Mouse (Mus musculus): ENCODE results near the gene Ifna16. TPM values are rescaled to one million over a fixed set of nuclear protein-coding genes. Genes with fewer than 3 reads are reported as not detected.

Gene Ifna16
- polyA plus RNA-seq, 1 experiment from 2014 or later, result not detected

GRCm38 (mm10) chr4:88697108-88697507 is 20.4 kb upstream of the Ifna16 start:
- H3K27ac ChIP-seq (replicated peaks), result no peak overlapping the region
- no peaks in the 10 kb centered on the region for H3K9me3 ChIP-seq
- WGBS, result 59% methylated on average over 6 of the region's 6 CpGs
- no peaks in the 10 kb centered on the region for H3K4me1 ChIP-seq
- H3K4me3 ChIP-seq, result no peak overlapping the region
- no peak overlapping the region for H3K9ac ChIP-seq
- peaks cover 12% of the 10 kb centered on the region; the same call in 1 of the 2 replicates for H3K27me3 ChIP-seq (replicated peaks)
- ATAC-seq (ENCODE audit: extremely low read depth, insufficient number of reproducible peaks, low FRiP score, low TSS enrichment), result no peak
- H3K36me3 ChIP-seq, result no peaks in the 10 kb centered on the region
- H3K4me2 ChIP-seq, result no peak overlapping the region

DNA sequence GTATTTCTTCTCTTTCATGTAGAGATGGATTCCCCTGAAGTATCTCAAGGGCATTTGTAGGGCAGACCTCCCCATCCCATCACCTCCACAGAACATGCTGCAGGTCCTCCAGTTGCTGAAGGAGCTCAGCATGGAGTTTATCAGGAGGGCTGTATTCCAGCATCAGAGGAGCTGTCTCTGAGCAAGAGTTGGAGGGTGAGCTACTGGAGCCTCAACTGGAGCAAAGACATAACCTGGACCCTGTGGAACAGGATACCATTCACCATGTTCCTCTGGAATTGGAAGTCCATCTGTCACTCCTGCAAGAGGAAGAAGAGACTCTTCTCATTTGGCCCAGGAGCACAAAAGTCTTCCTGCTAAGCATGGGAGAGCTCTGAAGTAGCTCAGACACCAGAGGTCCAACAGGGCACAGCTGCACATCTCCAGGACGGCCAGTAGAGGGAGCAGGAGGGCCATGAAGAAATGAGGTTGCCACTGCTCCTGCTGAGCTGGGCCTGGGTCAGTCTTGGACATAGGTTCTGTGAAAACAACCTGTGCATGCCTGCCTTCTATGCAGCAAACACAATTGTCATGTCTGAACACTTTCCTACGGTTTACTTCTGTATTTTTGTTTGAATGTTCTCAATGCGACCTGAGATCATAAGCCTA is 19.6 kb upstream of the Ifna16 start:
- H3K9ac ChIP-seq, result no peak overlapping the region
- H3K27ac ChIP-seq (replicated peaks), result no peak overlapping the region
- H3K27me3 ChIP-seq (replicated peaks), result peaks cover 14% of the 10 kb centered on the region; the same call in 1 of the 2 replicates
- no peak overlapping the region for H3K4me2 ChIP-seq
- no peak overlapping the region for H3K4me3 ChIP-seq
- H3K36me3 ChIP-seq, result no peaks in the 10 kb centered on the region
- H3K4me1 ChIP-seq, result no peaks in the 10 kb centered on the region
- no peak for ATAC-seq (ENCODE audit: extremely low read depth, insufficient number of reproducible peaks, low FRiP score, low TSS enrichment)
- WGBS, result 20% methylated on average over 3 of the region's 3 CpGs
- H3K9me3 ChIP-seq, result no peaks in the 10 kb centered on the region

GRCm38 (mm10) chr4:88693392-88693791 is 16.7 kb upstream of the Ifna16 start:
- Histone ChIP-seq H3K9ac (no peak overlapping the region), H3K36me3 (no peaks in the 10 kb centered on the region), H3K4me1 (no peaks in the 10 kb centered on the region), H3K4me2 (no peak overlapping the region), H3K27me3 (replicated peaks) (peaks cover 14% of the 10 kb centered on the region; the same call in 1 of the 2 replicates), H3K9me3 (no peaks in the 10 kb centered on the region), H3K4me3 (no peak overlapping the region), H3K27ac (replicated peaks) (no peak overlapping the region)
- ATAC-seq (ENCODE audit: extremely low read depth, insufficient number of reproducible peaks, low FRiP score, low TSS enrichment), result no peak
- WGBS, result 78% methylated on average over 2 of the region's 2 CpGs

GRCm38 (mm10) chr4:88692537-88692936 is 15.8 kb upstream of the Ifna16 start:
- H3K9me3 ChIP-seq, result no peaks in the 10 kb centered on the region
- H3K4me1 ChIP-seq, result no peaks in the 10 kb centered on the region
- peaks cover 14% of the 10 kb centered on the region; the same call in 1 of the 2 replicates for H3K27me3 ChIP-seq (replicated peaks)
- ATAC-seq (ENCODE audit: extremely low read depth, insufficient number of reproducible peaks, low FRiP score, low TSS enrichment), result no peak
- no peaks in the 10 kb centered on the region for H3K36me3 ChIP-seq
- no peak overlapping the region for H3K9ac ChIP-seq
- H3K4me3 ChIP-seq, result no peak overlapping the region
- H3K27ac ChIP-seq (replicated peaks), result no peak overlapping the region
- WGBS, result 46% methylated on average over 1 of the region's 1 CpGs
- H3K4me2 ChIP-seq, result no peak overlapping the region

DNA sequence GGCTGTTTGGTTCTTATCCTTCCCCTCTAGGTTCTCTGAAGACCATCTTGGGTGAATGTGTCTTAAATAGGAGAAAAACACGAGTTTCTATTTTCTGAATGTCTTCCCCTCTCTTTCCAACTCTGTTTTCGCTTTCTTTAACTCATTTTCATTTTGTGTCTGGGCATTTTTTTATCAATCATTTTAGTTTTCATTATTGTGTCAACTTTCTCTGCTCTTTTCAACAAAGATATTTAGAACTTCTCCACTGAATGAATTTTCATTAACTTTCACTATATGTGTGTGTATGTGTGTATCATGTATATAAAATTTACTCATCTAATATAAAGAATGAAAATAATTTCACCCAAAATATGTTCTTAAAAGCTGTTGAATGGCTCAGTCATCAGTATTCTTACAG is 14.5 kb upstream of the Ifna16 start, which contains the start of gene Ifnab:
Gene Ifnab (minus strand): TSS at position 101 of the 400 bp plus-strand sequence.
- Histone ChIP-seq H3K4me2 (no peak within 1 kb of the TSS), H3K27me3 (replicated peaks) (peaks cover 14% of the 10 kb centered on the region; the same call in 1 of the 2 replicates), H3K4me1 (no peaks in the 10 kb centered on the region), H3K27ac (replicated peaks) (no peak within 1 kb of the TSS), H3K9ac (no peak within 1 kb of the TSS), H3K9me3 (no peaks in the 10 kb centered on the region), H3K4me3 (no peak within 1 kb of the TSS), H3K36me3 (no peaks in the 10 kb centered on the region)
- ATAC-seq (ENCODE audit: extremely low read depth, insufficient number of reproducible peaks, low FRiP score, low TSS enrichment), result no peak
- WGBS, result 60% methylated on average over 2 of the region's 2 CpGs

- no peaks in the 10 kb centered on the region for H3K27me3 ChIP-seq (replicated peaks)
- H3K9me3 ChIP-seq, result no peaks in the 10 kb centered on the region
- H3K36me3 ChIP-seq, result no peaks in the 10 kb centered on the region
- H3K27ac ChIP-seq (replicated peaks), result no peak within 1 kb of the TSS
- ATAC-seq (ENCODE audit: extremely low read depth, insufficient number of reproducible peaks, low FRiP score, low TSS enrichment), result no peak
- no peak within 1 kb of the TSS for H3K4me3 ChIP-seq
- no peak within 1 kb of the TSS for H3K4me2 ChIP-seq
- no peak within 1 kb of the TSS for H3K9ac ChIP-seq
- 73% methylated on average over 1 of the region's 1 CpGs for WGBS
- no peaks in the 10 kb centered on the region for H3K4me1 ChIP-seq
These were observed 7.1 kb upstream of the Ifna16 start, which contains the start of gene Ifna2 for GRCm38 (mm10) chr4:88683812-88684211. TSS of gene Ifna2 (minus strand) at chr4:88683912.

DNA sequence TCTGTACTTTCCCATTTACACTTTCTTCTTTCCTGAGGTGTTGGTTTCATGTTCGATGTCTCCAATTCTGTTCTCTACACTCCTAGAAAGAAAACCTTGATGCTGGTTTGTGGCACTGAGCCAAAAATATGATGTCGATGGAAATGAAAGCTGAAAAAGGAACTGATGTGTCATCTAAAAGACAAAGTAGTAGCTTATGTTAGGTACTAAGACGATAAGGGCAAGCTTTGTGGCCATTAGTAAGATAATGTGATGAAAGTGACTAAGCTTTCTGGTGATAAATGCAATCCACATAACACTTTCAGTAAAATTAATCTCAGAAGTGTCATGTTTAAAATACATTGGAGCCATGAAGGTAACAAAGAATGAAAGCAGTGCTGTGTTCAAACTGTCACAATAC is 4.6 kb upstream of the Ifna16 start:
- no peak overlapping the region for H3K27ac ChIP-seq (replicated peaks)
- no peaks in the 10 kb centered on the region for H3K36me3 ChIP-seq
- no peak for ATAC-seq (ENCODE audit: extremely low read depth, insufficient number of reproducible peaks, low FRiP score, low TSS enrichment)
- WGBS, result 44% methylated on average over 3 of the region's 3 CpGs
- H3K4me1 ChIP-seq, result no peaks in the 10 kb centered on the region
- H3K27me3 ChIP-seq (replicated peaks), result no peaks in the 10 kb centered on the region
- H3K4me2 ChIP-seq, result no peak overlapping the region
- no peaks in the 10 kb centered on the region for H3K9me3 ChIP-seq
- no peak overlapping the region for H3K9ac ChIP-seq
- H3K4me3 ChIP-seq, result no peak overlapping the region

GRCm38 (mm10) chr4:88680362-88680761 is 3.6 kb upstream of the Ifna16 start:
- 35% methylated on average over 8 of the region's 8 CpGs for WGBS
- H3K4me2 ChIP-seq, result no peak overlapping the region

GRCm38 (mm10) chr4:88655461-88655860 is 21.3 kb downstream of the Ifna16 start:
- H3K27ac ChIP-seq (replicated peaks), result no peak overlapping the region
- 0 out of 2 replicates have a peak, but pooled peaks cover 5% of the 10 kb centered on the region for H3K9me3 ChIP-seq
- no peaks in the 10 kb centered on the region for H3K4me1 ChIP-seq
- H3K4me3 ChIP-seq, result no peak overlapping the region
- no peak overlapping the region for H3K4me2 ChIP-seq
- ATAC-seq (ENCODE audit: extremely low read depth, insufficient number of reproducible peaks, low FRiP score, low TSS enrichment), result no peak
- no peaks in the 10 kb centered on the region for H3K36me3 ChIP-seq
- H3K9ac ChIP-seq, result no peak overlapping the region
- WGBS, result 35% methylated on average over 1 of the region's 1 CpGs
- H3K27me3 ChIP-seq (replicated peaks), result no peaks in the 10 kb centered on the region

More at GRCm38 (mm10) chr4:88680362-88680761, 3.6 kb upstream of the Ifna16 start:
- ATAC-seq (ENCODE audit: extremely low read depth, insufficient number of reproducible peaks, low FRiP score, low TSS enrichment), result no peak
- H3K9ac ChIP-seq, result no peak overlapping the region
- H3K4me1 ChIP-seq, result no peaks in the 10 kb centered on the region
- H3K36me3 ChIP-seq, result no peaks in the 10 kb centered on the region
- H3K27ac ChIP-seq (replicated peaks), result no peak overlapping the region
- H3K27me3 ChIP-seq (replicated peaks), result no peaks in the 10 kb centered on the region
- no peaks in the 10 kb centered on the region for H3K9me3 ChIP-seq
- H3K4me3 ChIP-seq, result no peak overlapping the region

- no peaks in the 10 kb centered on the region for H3K27me3 ChIP-seq (replicated peaks)
- no peak overlapping the region for H3K27ac ChIP-seq (replicated peaks)
- H3K9me3 ChIP-seq, result 0 out of 2 replicates have a peak, but pooled peaks cover 5% of the 10 kb centered on the region
- no peak overlapping the region for H3K4me3 ChIP-seq
- no peaks in the 10 kb centered on the region for H3K4me1 ChIP-seq
- H3K4me2 ChIP-seq, result no peak overlapping the region
- H3K9ac ChIP-seq, result no peak overlapping the region
- WGBS, result 67% methylated on average over 3 of the region's 3 CpGs
- H3K36me3 ChIP-seq, result no peaks in the 10 kb centered on the region
- no peak for ATAC-seq (ENCODE audit: extremely low read depth, insufficient number of reproducible peaks, low FRiP score, low TSS enrichment)
These were observed 23.1 kb downstream of the Ifna16 start for GRCm38 (mm10) chr4:88653644-88654043.

DNA sequence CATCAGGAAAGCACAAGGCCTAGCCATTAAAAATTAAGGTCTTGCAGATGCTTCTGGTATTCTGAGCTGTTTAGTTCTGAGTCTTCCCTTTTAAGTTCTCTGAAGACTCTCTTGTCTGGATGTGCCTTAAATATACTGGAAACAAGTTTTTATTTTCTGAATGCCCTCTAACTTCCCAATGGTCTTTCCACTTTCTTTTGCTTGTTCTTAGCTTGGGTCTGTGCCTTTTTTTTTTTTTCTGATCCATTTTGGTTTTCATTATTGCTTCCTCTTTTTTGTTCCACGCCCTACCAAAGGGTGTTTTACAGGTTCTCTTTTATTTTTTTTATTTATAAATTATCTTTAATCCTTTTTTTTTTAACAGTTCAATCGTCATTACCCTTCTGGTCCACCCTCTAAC is 32.4 kb downstream of the Ifna16 start, which contains the start of gene Ifna13:
Gene Ifna13 (minus strand): TSS at position 101 of the 400 bp plus-strand sequence.
- Histone ChIP-seq H3K36me3 (no peaks in the 10 kb centered on the region), H3K4me2 (no peak within 1 kb of the TSS), H3K4me1 (no peaks in the 10 kb centered on the region), H3K9me3 (no peaks in the 10 kb centered on the region), H3K27ac (replicated peaks) (no peak within 1 kb of the TSS), H3K27me3 (replicated peaks) (no peaks in the 10 kb centered on the region), H3K4me3 (no peak within 1 kb of the TSS), H3K9ac (no peak within 1 kb of the TSS)
- ATAC-seq (ENCODE audit: extremely low read depth, insufficient number of reproducible peaks, low FRiP score, low TSS enrichment), result no peak
- 57% methylated on average over 2 of the region's 2 CpGs for WGBS

DNA sequence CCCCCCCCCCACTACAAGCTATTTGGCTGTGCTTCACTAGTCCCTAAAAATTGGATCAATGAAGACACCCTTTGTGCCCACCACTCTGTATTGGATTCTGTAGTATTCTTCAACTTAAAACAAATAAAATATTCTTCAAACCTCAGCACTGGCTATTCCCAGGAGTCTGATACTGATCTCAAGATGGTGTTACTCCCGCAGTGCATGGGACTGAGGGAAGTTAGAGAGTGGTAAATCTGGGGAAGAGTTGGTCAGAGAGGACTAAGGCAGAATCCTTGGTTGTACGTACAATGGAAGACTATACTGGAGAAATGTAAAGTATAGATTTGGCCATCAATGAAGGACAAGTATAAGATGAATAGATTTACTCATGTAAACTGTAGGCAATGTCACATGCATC is 34.2 kb downstream of the Ifna16 start:
- Histone ChIP-seq H3K9me3 (no peaks in the 10 kb centered on the region), H3K4me1 (no peaks in the 10 kb centered on the region), H3K36me3 (no peaks in the 10 kb centered on the region), H3K4me2 (no peak overlapping the region), H3K27ac (replicated peaks) (no peak overlapping the region), H3K4me3 (no peak overlapping the region), H3K9ac (no peak overlapping the region), H3K27me3 (replicated peaks) (no peaks in the 10 kb centered on the region)
- no peak for ATAC-seq (ENCODE audit: extremely low read depth, insufficient number of reproducible peaks, low FRiP score, low TSS enrichment)
- 41% methylated on average over 2 of the region's 2 CpGs for WGBS

Measured in heart, embryonic 13.5 days (tissue).